Comparison of ENCODE assay signal across 9 mouse cellular contexts in the genomic region with DNA sequence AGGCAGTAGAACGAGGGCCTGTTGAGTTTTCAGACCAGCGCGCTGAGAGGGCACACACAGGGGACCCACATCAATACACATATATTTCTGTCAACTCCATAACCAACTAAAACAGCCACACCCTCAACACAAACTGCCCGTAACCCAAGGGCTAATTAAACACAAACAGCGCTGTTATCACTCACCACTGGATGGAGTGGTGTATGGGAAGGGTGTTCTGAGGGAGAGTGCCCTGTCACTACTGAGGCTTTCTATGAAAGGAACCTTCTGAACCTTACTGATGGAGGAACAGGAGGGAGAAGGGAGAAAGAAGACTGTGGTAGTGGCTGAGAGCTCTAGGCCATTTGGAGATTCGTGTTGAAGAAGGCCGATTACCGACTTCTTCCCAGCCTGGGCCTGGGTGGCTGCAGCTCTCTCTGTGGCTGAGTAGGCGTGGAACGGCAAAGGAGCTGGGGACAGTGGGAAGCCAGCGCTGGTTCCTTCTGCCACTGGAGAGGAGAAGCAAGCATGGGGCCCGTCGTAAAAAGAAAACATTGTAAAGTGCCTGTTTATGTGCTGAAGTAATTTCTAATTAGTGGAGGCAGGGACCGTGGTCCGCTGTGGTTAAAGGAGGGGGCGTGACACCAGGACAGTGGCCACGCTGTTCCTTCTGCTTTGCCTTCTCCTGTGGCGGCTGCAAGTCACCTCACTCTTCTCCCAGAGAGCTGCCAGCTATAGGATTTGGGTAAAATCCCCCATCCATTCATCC.
DNase-seq lines count a peak whose midpoint lies in the region; ATAC-seq and TF ChIP-seq lines count a peak whose summit lies in the region.
"Had no signal": no experiment of that assay in that cellular context is flagged by ENCODE, and none has a peak within 500 bp of the region (broad histone marks: within the 10 kb centered on the region; RNA-seq: fewer than 3 reads in every experiment).

No protein-coding gene starts in this region.

- peaks cover 23% of the 10 kb centered on the region; the same call in 1 of the 2 replicates for H3K4me1 ChIP-seq in intestine, embryonic 16.5 days (ENCODE audit: control insufficient read depth, insufficient read depth, low read length)
- peaks cover 9% of the 10 kb centered on the region; the same call in 1 of the 2 replicates for H3K4me1 ChIP-seq in intestine, embryonic 15.5 days (replicated peaks)
- peaks cover 28% of the 10 kb centered on the region for H3K4me1 ChIP-seq in embryonic facial prominence, embryonic 10.5 days
- peaks cover 14% of the 10 kb centered on the region for H3K4me1 ChIP-seq in hindbrain, embryonic 10.5 days (replicated peaks)
- peaks cover 5% of the 10 kb centered on the region; the same call in 1 of the 2 replicates for H3K4me1 ChIP-seq in midbrain, embryonic 14.5 days (ENCODE audit: control insufficient read depth, insufficient read depth, low read length)
- no peaks in the 10 kb centered on the region for H3K4me1 ChIP-seq in thymus, adult 2 months (replicated peaks; ENCODE audit: control insufficient read depth, insufficient read depth, low read length)

- H3K27ac ChIP-seq in intestine, embryonic 16.5 days (ENCODE audit: low read length): no peak overlapping the region
- no peak overlapping the region for H3K27ac ChIP-seq in intestine, embryonic 15.5 days
- 0 out of 2 replicates have a peak overlapping the region, but pooled peaks have one; percentile 16 for H3K27ac ChIP-seq in embryonic facial prominence, embryonic 10.5 days (replicated peaks)
- H3K27ac ChIP-seq in hindbrain, embryonic 10.5 days: no peak overlapping the region
- H3K27ac ChIP-seq in midbrain, embryonic 14.5 days (replicated peaks; ENCODE audit: low read depth, low read length): no peak overlapping the region
- no peak overlapping the region for H3K27ac ChIP-seq in thymus, adult 2 months (ENCODE audit: control insufficient read depth, insufficient read depth, low read length)

- peak; percentile 23 for DNase-seq in embryonic facial prominence, embryonic 10.5 days (ENCODE audit: low spot score)
- no peak for DNase-seq in hindbrain, embryonic 10.5 days (ENCODE audit: low spot score)
- peak; percentile 26 for DNase-seq in midbrain, embryonic 14.5 days
- no peak for DNase-seq in layer of hippocampus, adult 11-12 months (ENCODE audit: low spot score)
- DNase-seq in thymus, adult 2 months: no peak
- no peak for DNase-seq in frontal cortex, postnatal 10 days (ENCODE audit: low spot score in 2 of 2)
- DNase-seq: adrenal gland, postnatal 25 days had no signal

- ATAC-seq in intestine, embryonic 16.5 days: peak; percentile 34
- ATAC-seq in intestine, embryonic 15.5 days: no peak
- ATAC-seq in midbrain, embryonic 14.5 days (ENCODE audit: low FRiP score, low TSS enrichment): no peak

- no peaks in the 10 kb centered on the region for H3K36me3 ChIP-seq in intestine, embryonic 16.5 days (ENCODE audit: control insufficient read depth, insufficient read depth, low read length)
- no peaks in the 10 kb centered on the region for H3K36me3 ChIP-seq in intestine, embryonic 15.5 days
- H3K36me3 ChIP-seq in embryonic facial prominence, embryonic 10.5 days (replicated peaks): no peaks in the 10 kb centered on the region
- H3K36me3 ChIP-seq in hindbrain, embryonic 10.5 days: no peaks in the 10 kb centered on the region
- no peaks in the 10 kb centered on the region for H3K36me3 ChIP-seq in midbrain, embryonic 14.5 days (ENCODE audit: control insufficient read depth, insufficient read depth, low read length)
- H3K36me3 ChIP-seq in thymus, adult 2 months (ENCODE audit: control insufficient read depth, insufficient read depth, low read length): no peaks in the 10 kb centered on the region

- H3K4me3 ChIP-seq in intestine, embryonic 16.5 days (ENCODE audit: low read length): no peak overlapping the region
- H3K4me3 ChIP-seq in intestine, embryonic 15.5 days (replicated peaks): no peak overlapping the region
- H3K4me3 ChIP-seq in embryonic facial prominence, embryonic 10.5 days: peak overlapping the region; percentile 41
- H3K4me3 ChIP-seq in hindbrain, embryonic 10.5 days: peak overlapping the region; percentile 13; the same call in 1 of the 2 replicates
- peak overlapping the region; percentile 11; the same call in 1 of the 2 replicates for H3K4me3 ChIP-seq in midbrain, embryonic 14.5 days (replicated peaks; ENCODE audit: low read depth, low read length)
- no peak overlapping the region for H3K4me3 ChIP-seq in thymus, adult 2 months (ENCODE audit: control insufficient read depth, insufficient read depth, low read length)

- H3K27me3 ChIP-seq in intestine, embryonic 16.5 days (replicated peaks; ENCODE audit: control insufficient read depth, insufficient read depth, low read length): no peaks in the 10 kb centered on the region
- no peaks in the 10 kb centered on the region for H3K27me3 ChIP-seq in intestine, embryonic 15.5 days (replicated peaks)
- H3K27me3 ChIP-seq in embryonic facial prominence, embryonic 10.5 days (replicated peaks; ENCODE audit: low read depth, poor library complexity, severe bottlenecking): peaks cover 22% of the 10 kb centered on the region; the same call in 1 of the 2 replicates
- no peaks in the 10 kb centered on the region for H3K27me3 ChIP-seq in hindbrain, embryonic 10.5 days (ENCODE audit: insufficient read depth, poor library complexity, severe bottlenecking)
- no peaks in the 10 kb centered on the region for H3K27me3 ChIP-seq in midbrain, embryonic 14.5 days (ENCODE audit: control insufficient read depth, insufficient read depth, low read length)
- no peaks in the 10 kb centered on the region for H3K27me3 ChIP-seq in thymus, adult 2 months (ENCODE audit: control insufficient read depth, insufficient read depth, low read length)

- H3K9ac ChIP-seq in intestine, embryonic 16.5 days (ENCODE audit: low read depth, low read length): peak overlapping the region; percentile 33; the same call in 1 of the 2 replicates
- no peak overlapping the region for H3K9ac ChIP-seq in intestine, embryonic 15.5 days
- no peak overlapping the region for H3K9ac ChIP-seq in midbrain, embryonic 14.5 days (replicated peaks; ENCODE audit: low read length)

- WGBS in intestine, embryonic 16.5 days: 40% methylated on average over 18 of the region's 18 CpGs
- 41% methylated on average over 18 of the region's 18 CpGs for WGBS in intestine, embryonic 15.5 days
- WGBS in embryonic facial prominence, embryonic 10.5 days: 26% methylated on average over 18 of the region's 18 CpGs
- 44% methylated on average over 18 of the region's 18 CpGs for WGBS in hindbrain, embryonic 10.5 days
- 41% methylated on average over 18 of the region's 18 CpGs for WGBS in midbrain, embryonic 14.5 days
- WGBS in thymus, adult 2 months: 77% methylated on average over 18 of the region's 18 CpGs

- no peaks in the 10 kb centered on the region for H3K9me3 ChIP-seq in intestine, embryonic 16.5 days (ENCODE audit: control insufficient read depth, low read length)
- H3K9me3 ChIP-seq in intestine, embryonic 15.5 days: no peaks in the 10 kb centered on the region
- no peaks in the 10 kb centered on the region for H3K9me3 ChIP-seq in embryonic facial prominence, embryonic 10.5 days
- no peaks in the 10 kb centered on the region for H3K9me3 ChIP-seq in hindbrain, embryonic 10.5 days
- H3K9me3 ChIP-seq in midbrain, embryonic 14.5 days (ENCODE audit: control insufficient read depth, low read length): no peaks in the 10 kb centered on the region

- H3K4me2 ChIP-seq in intestine, embryonic 16.5 days (ENCODE audit: low read depth, low read length): 0 out of 2 replicates have a peak overlapping the region, but pooled peaks have one; percentile 12
- H3K4me2 ChIP-seq in intestine, embryonic 15.5 days (replicated peaks): no peak overlapping the region
- peak overlapping the region; percentile 42 for H3K4me2 ChIP-seq in midbrain, embryonic 14.5 days (ENCODE audit: low read length)

- no peak for TF ChIP-seq CTCF in thymus, adult 2 months (IDR thresholded peaks at IDR 0.05; ENCODE audit: borderline replicate concordance, control insufficient read depth, extremely low read depth, insufficient read depth, low read length, poor library complexity)

- no peak for TF ChIP-seq POLR2A in thymus, adult 2 months (IDR thresholded peaks at IDR 0.05; ENCODE audit: control insufficient read depth, extremely low read depth, insufficient read depth, low read length, poor library complexity)

Comparison
In these comparisons a context has a peak if more than half of its experiments do, and no peak if none do; other contexts are left out.
1. H3K4me3 ChIP-seq: peak in embryonic facial prominence, embryonic 10.5 days (single experiment), hindbrain, embryonic 10.5 days (single experiment) and midbrain, embryonic 14.5 days (single experiment); none in intestine, embryonic 16.5 days (single experiment), intestine, embryonic 15.5 days (single experiment) and thymus, adult 2 months (single experiment).
2. DNase-seq: peak in embryonic facial prominence, embryonic 10.5 days (single experiment) and midbrain, embryonic 14.5 days (single experiment); none in hindbrain, embryonic 10.5 days (single experiment), layer of hippocampus, adult 11-12 months (single experiment), thymus, adult 2 months (single experiment) and frontal cortex, postnatal 10 days (0 of 2).